Mouse (Mus musculus): ENCODE measurements around the gene Casp12. TPM values are rescaled to one million over a fixed set of nuclear protein-coding genes. Genes with fewer than 3 reads are reported as not detected.
"Not testable (repeated sequence)": the region's sequence is repeated elsewhere in the genome, so short reads cannot be mapped to it uniquely, and the experiment has no call there.

Gene Casp12
- polyA plus RNA-seq, 1 experiment from 2014 or later, result 1.8 TPM

- no peak overlapping the region for H3K4me3 ChIP-seq
Observed at GRCm38 (mm10) chr9:5344090-5344489, 1.1 kb upstream of the Casp12 start.

GRCm38 (mm10) chr9:5347381-5347780 lies 2.2 kb downstream of the Casp12 start:
- H3K9me3 ChIP-seq (replicated peaks), result no peaks in the 10 kb centered on the region
- no peaks in the 10 kb centered on the region for H3K36me3 ChIP-seq
- no peak overlapping the region for H3K9ac ChIP-seq
- ATAC-seq (ENCODE audit: insufficient number of reproducible peaks, low FRiP score), result no peak
- 44% methylated on average over 4 of the region's 4 CpGs for WGBS
- no peak overlapping the region for H3K4me3 ChIP-seq
- H3K27me3 ChIP-seq (replicated peaks), result no peaks in the 10 kb centered on the region
- no peak overlapping the region for H3K4me2 ChIP-seq
- H3K4me1 ChIP-seq (replicated peaks), result no peaks in the 10 kb centered on the region
- H3K27ac ChIP-seq (ENCODE audit: poor library complexity, severe bottlenecking), result no peak overlapping the region

More at GRCm38 (mm10) chr9:5344090-5344489, 1.1 kb upstream of the Casp12 start:
- no peaks in the 10 kb centered on the region for H3K27me3 ChIP-seq (replicated peaks)
- H3K9ac ChIP-seq, result no peak overlapping the region
- H3K4me1 ChIP-seq (replicated peaks), result no peaks in the 10 kb centered on the region
- 78% methylated on average over 4 of the region's 4 CpGs for WGBS
- no peak for ATAC-seq (ENCODE audit: insufficient number of reproducible peaks, low FRiP score)
- no peak overlapping the region for H3K4me2 ChIP-seq
- no peaks in the 10 kb centered on the region for H3K36me3 ChIP-seq
- H3K27ac ChIP-seq (ENCODE audit: poor library complexity, severe bottlenecking), result no peak overlapping the region
- H3K9me3 ChIP-seq (replicated peaks), result no peaks in the 10 kb centered on the region

GRCm38 (mm10) chr9:5353673-5354072 lies 8.4 kb downstream of the Casp12 start:
- Histone ChIP-seq H3K4me1 (replicated peaks) (no peaks in the 10 kb centered on the region), H3K4me2 (no peak overlapping the region), H3K27me3 (replicated peaks) (no peaks in the 10 kb centered on the region), H3K36me3 (no peaks in the 10 kb centered on the region), H3K9ac (no peak overlapping the region), H3K27ac (ENCODE audit: poor library complexity, severe bottlenecking) (no peak overlapping the region), H3K9me3 (replicated peaks) (no peaks in the 10 kb centered on the region), H3K4me3 (no peak overlapping the region)
- no peak for ATAC-seq (ENCODE audit: insufficient number of reproducible peaks, low FRiP score)
- WGBS, result 64% methylated on average over 2 of the region's 2 CpGs

- H3K27ac ChIP-seq (ENCODE audit: poor library complexity, severe bottlenecking), result no peak overlapping the region
- H3K9ac ChIP-seq, result no peak overlapping the region
- H3K9me3 ChIP-seq (replicated peaks), result no peaks in the 10 kb centered on the region
Observed at GRCm38 (mm10) chr9:5356801-5357200, 11.6 kb downstream of the Casp12 start.

GRCm38 (mm10) chr9:5393561-5393960 lies 48.3 kb downstream of the Casp12 start:
- Histone ChIP-seq H3K4me1 (replicated peaks) (no peaks in the 10 kb centered on the region), H3K27ac (ENCODE audit: poor library complexity, severe bottlenecking) (no peak overlapping the region), H3K9ac (no peak overlapping the region), H3K9me3 (replicated peaks) (0 out of 2 replicates have a peak, but pooled peaks cover 6% of the 10 kb centered on the region), H3K4me2 (no peak overlapping the region), H3K4me3 (no peak overlapping the region), H3K27me3 (replicated peaks) (no peaks in the 10 kb centered on the region), H3K36me3 (no peaks in the 10 kb centered on the region)
- no peak for ATAC-seq (ENCODE audit: insufficient number of reproducible peaks, low FRiP score)

More at GRCm38 (mm10) chr9:5356801-5357200, 11.6 kb downstream of the Casp12 start:
- Histone ChIP-seq H3K36me3 (no peaks in the 10 kb centered on the region), H3K27me3 (replicated peaks) (no peaks in the 10 kb centered on the region), H3K4me2 (no peak overlapping the region), H3K4me3 (no peak overlapping the region), H3K4me1 (replicated peaks) (no peaks in the 10 kb centered on the region)
- no peak for ATAC-seq (ENCODE audit: insufficient number of reproducible peaks, low FRiP score)

- not testable (repeated sequence) for H3K27ac ChIP-seq (ENCODE audit: poor library complexity, severe bottlenecking); ATAC-seq (ENCODE audit: insufficient number of reproducible peaks, low FRiP score); H3K4me3 ChIP-seq; H3K9me3 ChIP-seq (replicated peaks); H3K36me3 ChIP-seq; H3K27me3 ChIP-seq (replicated peaks); H3K4me2 ChIP-seq; H3K9ac ChIP-seq; H3K4me1 ChIP-seq (replicated peaks)
- 80% methylated on average over 5 of the region's 5 CpGs for WGBS
Observed at GRCm38 (mm10) chr9:5395861-5396260, 50.6 kb downstream of the Casp12 start.

GRCm38 (mm10) chr9:5410988-5411568 lies 65.8 kb downstream of the Casp12 start:
- Histone ChIP-seq H3K27me3 (replicated peaks) (no peaks in the 10 kb centered on the region), H3K27ac (ENCODE audit: poor library complexity, severe bottlenecking) (no peak overlapping the region), H3K4me3 (no peak overlapping the region), H3K9ac (no peak overlapping the region), H3K9me3 (replicated peaks) (no peaks in the 10 kb centered on the region), H3K4me2 (no peak overlapping the region), H3K4me1 (replicated peaks) (no peaks in the 10 kb centered on the region), H3K36me3 (no peaks in the 10 kb centered on the region)
- 85% methylated on average over 1 of the region's 1 CpGs for WGBS
- ATAC-seq (ENCODE audit: insufficient number of reproducible peaks, low FRiP score), result no peak

GRCm38 (mm10) chr9:5412446-5413111 lies 67.3 kb downstream of the Casp12 start:
- no peak overlapping the region for H3K27ac ChIP-seq (ENCODE audit: poor library complexity, severe bottlenecking)
- no peak overlapping the region for H3K4me2 ChIP-seq
- WGBS, result 44% methylated on average over 4 of the region's 4 CpGs
- no peaks in the 10 kb centered on the region for H3K36me3 ChIP-seq
- ATAC-seq (ENCODE audit: insufficient number of reproducible peaks, low FRiP score), result no peak
- H3K27me3 ChIP-seq (replicated peaks), result no peaks in the 10 kb centered on the region
- H3K4me1 ChIP-seq (replicated peaks), result no peaks in the 10 kb centered on the region
- no peak overlapping the region for H3K9ac ChIP-seq
- H3K4me3 ChIP-seq, result no peak overlapping the region
- H3K9me3 ChIP-seq (replicated peaks), result no peaks in the 10 kb centered on the region

GRCm38 (mm10) chr9:5417871-5418270 lies 72.6 kb downstream of the Casp12 start:
- H3K4me2 ChIP-seq, result no peak overlapping the region
- 68% methylated on average over 2 of the region's 2 CpGs for WGBS

More at GRCm38 (mm10) chr9:5417871-5418270, 72.6 kb downstream of the Casp12 start:
- Histone ChIP-seq H3K27ac (ENCODE audit: poor library complexity, severe bottlenecking) (no peak overlapping the region), H3K9me3 (replicated peaks) (no peaks in the 10 kb centered on the region), H3K4me3 (no peak overlapping the region), H3K27me3 (replicated peaks) (no peaks in the 10 kb centered on the region), H3K36me3 (no peaks in the 10 kb centered on the region), H3K9ac (no peak overlapping the region), H3K4me1 (replicated peaks) (no peaks in the 10 kb centered on the region)
- no peak for ATAC-seq (ENCODE audit: insufficient number of reproducible peaks, low FRiP score)

Other genes starting within 250 kb of the Casp12 start
- gene Casp1, start 46.9 kb upstream of the Casp12 start, polyA plus RNA-seq (2016; fragmentation: Nextera tagmentation; extraction: Ambion mirVana), result 0.33 and 0.65 TPM in 2 replicates
- gene Casp4, start 36.6 kb upstream of the Casp12 start, polyA plus RNA-seq (2016; fragmentation: Nextera tagmentation; extraction: Ambion mirVana), result 0.45 and 0.86 TPM in 2 replicates